Mouse (Mus musculus) liver, postnatal 0 days (tissue): ENCODE measurements around the gene Fcamr.

Source experiments
- CTCF ChIP-seq: sonication (generic); IDR thresholded peaks from 2 replicates; pipeline ENCODE4 v1.5.1; 2016; ENCODE audit warnings: antibody characterized with exemption, low read depth
- EP300 ChIP-seq: IDR thresholded peaks from 2 replicates; pipeline ENCODE4 v1.6.1; 2016; ENCODE audit warnings: antibody characterized with exemption, low read depth, mild to moderate bottlenecking

DNA sequence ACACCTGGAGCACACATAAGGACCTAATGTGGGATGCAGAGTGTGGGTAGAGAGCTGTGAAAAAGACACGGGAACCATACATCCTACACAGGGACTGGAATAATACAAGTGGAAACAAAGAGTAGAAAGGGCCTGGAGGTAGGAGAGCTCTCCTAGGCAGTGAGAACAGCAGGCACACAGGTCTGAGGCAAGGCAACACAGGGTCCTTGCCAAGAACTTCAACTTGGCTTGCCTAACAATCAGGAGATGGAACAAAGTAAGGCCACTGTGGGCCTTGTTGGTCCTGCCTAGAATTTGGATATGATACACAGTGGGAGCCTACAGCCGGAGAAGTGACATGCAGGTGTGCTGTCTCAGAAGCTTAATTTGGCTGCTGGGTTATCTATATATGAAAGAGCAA is 30.8 kb upstream of the Fcamr start:
- no peak for TF ChIP-seq EP300
- no peak for TF ChIP-seq CTCF
